Comparison of ENCODE assay signal across 22 mouse cellular contexts in genomic region chr11:120969742-120970141, GRCm38 (mm10). TPM values are rescaled to one million over a fixed set of nuclear protein-coding genes. Genes with fewer than 3 reads are reported as not detected.
A peak's percentile ranks its signal among the peaks of the same experiment; 100 is the strongest.
DNase-seq lines count a peak whose midpoint lies in the region; ATAC-seq and TF ChIP-seq lines count a peak whose summit lies in the region.
"Had no signal": no experiment of that assay in that cellular context is flagged by ENCODE, and none has a peak within 500 bp of the region (broad histone marks: within the 10 kb centered on the region; RNA-seq: fewer than 3 reads in every experiment).

No protein-coding gene starts in this region.

- no peaks in the 10 kb centered on the region for H3K9me3 ChIP-seq in kidney, embryonic 14.5 days (ENCODE audit: control insufficient read depth, low read length)
- no peaks in the 10 kb centered on the region for H3K9me3 ChIP-seq in kidney, postnatal 0 days (replicated peaks; ENCODE audit: low read length)
- H3K9me3 ChIP-seq: G1E had no signal

- 56% methylated on average over 5 of the region's 5 CpGs for WGBS in kidney, adult 2 months
- 93% methylated on average over 5 of the region's 5 CpGs for WGBS in kidney, embryonic 14.5 days
- 78% methylated on average over 5 of the region's 5 CpGs for WGBS in kidney, postnatal 0 days

- DNase-seq in kidney, adult 2 months = peak; percentile 44
- no peak for DNase-seq in kidney, adult 11 months
- peak; percentile 39 for DNase-seq in kidney, adult 9 months
- DNase-seq in kidney, postnatal 0 days (ENCODE audit: low spot score) = no peak
- DNase-seq in kidney, postnatal 14 days = no peak
- DNase-seq in yolk sac, embryonic 10.5 days (ENCODE audit: low spot score) = peak; percentile 68
- DNase-seq in heart, postnatal 25 days (ENCODE audit: low spot score) = no peak
- DNase-seq: adrenal gland, adult 2 months; adrenal gland, adult 8-10 months; adrenal gland, postnatal 10 days; adrenal gland, postnatal 14 days; adrenal gland, postnatal 25 days; adrenal gland, postnatal 36 days; B cell, adult 2 months; cerebellum, adult 11 months; cerebellum, adult 11-12 months had no signal

- no peak overlapping the region for H3K4me3 ChIP-seq in kidney, adult 2 months (ENCODE audit: insufficient read depth, low read depth, low read length)
- H3K4me3 ChIP-seq in kidney, embryonic 14.5 days (ENCODE audit: low read length) = no peak overlapping the region
- H3K4me3 ChIP-seq in kidney, postnatal 0 days (replicated peaks; ENCODE audit: low read depth, low read length) = no peak overlapping the region

- H3K27me3 ChIP-seq in kidney, adult 2 months (replicated peaks; ENCODE audit: control insufficient read depth, insufficient read depth, low read length) = no peaks in the 10 kb centered on the region
- no peaks in the 10 kb centered on the region for H3K27me3 ChIP-seq in kidney, embryonic 14.5 days (ENCODE audit: control insufficient read depth, insufficient read depth, low read length)
- no peaks in the 10 kb centered on the region for H3K27me3 ChIP-seq in kidney, postnatal 0 days (ENCODE audit: insufficient read depth, low read length)
- H3K27me3 ChIP-seq: CH12.LX, Patski had no signal

- H3K27ac ChIP-seq in kidney, adult 2 months (ENCODE audit: insufficient read depth, low read depth, low read length) = no peak overlapping the region
- no peak overlapping the region for H3K27ac ChIP-seq in kidney, embryonic 14.5 days (ENCODE audit: low read depth, low read length)
- H3K27ac ChIP-seq in kidney, postnatal 0 days = no peak overlapping the region

- TF ChIP-seq CTCF in kidney, adult 2 months (conservative IDR thresholded peaks at IDR 0.05; ENCODE audit: insufficient read depth, insufficient read length, low read depth, low read length) = no peak
- TF ChIP-seq CTCF in kidney, postnatal 0 days (IDR thresholded peaks at IDR 0.05; ENCODE audit: low read depth) = no peak

- intact Hi-C loops in heart, postnatal 25 days (cut with DNase I) = no loop called here

- H3K4me2 ChIP-seq in kidney, embryonic 14.5 days (replicated peaks; ENCODE audit: low read depth, low read length) = no peak overlapping the region
- H3K4me2 ChIP-seq in kidney, postnatal 0 days (ENCODE audit: low read length) = no peak overlapping the region

- H3K4me1 ChIP-seq in kidney, adult 2 months (ENCODE audit: control insufficient read depth, insufficient read depth, low read length) = peaks cover 19% of the 10 kb centered on the region
- no peaks in the 10 kb centered on the region for H3K4me1 ChIP-seq in kidney, embryonic 14.5 days (ENCODE audit: control insufficient read depth, insufficient read depth, low read length)
- no peaks in the 10 kb centered on the region for H3K4me1 ChIP-seq in kidney, postnatal 0 days (replicated peaks; ENCODE audit: insufficient read depth, low read length)

- ATAC-seq in kidney, embryonic 14.5 days (ENCODE audit: low FRiP score, low TSS enrichment) = no peak
- ATAC-seq in kidney, postnatal 0 days (replicated peaks; ENCODE audit: low FRiP score, low read depth) = peak; percentile 45; the same call in 1 of the 2 replicates
- ATAC-seq: activated CD4-positive, CD25-positive, alpha-beta regulatory T cell, adult 4 months; CD4-positive, CD25-positive, alpha-beta regulatory T cell, adult 4 months; Patski had no signal

- H3K9ac ChIP-seq in kidney, embryonic 14.5 days (ENCODE audit: low read depth, low read length) = no peak overlapping the region
- no peak overlapping the region for H3K9ac ChIP-seq in kidney, postnatal 0 days (ENCODE audit: low read depth, low read length)

- peaks cover 15% of the 10 kb centered on the region for H3K36me3 ChIP-seq in kidney, adult 2 months (ENCODE audit: control insufficient read depth, insufficient read depth, low read length)
- peaks cover 100% of the 10 kb centered on the region for H3K36me3 ChIP-seq in kidney, embryonic 14.5 days (ENCODE audit: control insufficient read depth, insufficient read depth, low read length)
- peaks cover 96% of the 10 kb centered on the region for H3K36me3 ChIP-seq in kidney, postnatal 0 days (ENCODE audit: insufficient read depth, low read length)

- TF ChIP-seq POLR2A in kidney, adult 2 months (IDR thresholded peaks at IDR 0.05; ENCODE audit: low read depth, low read length) = no peak

RNA-seq across cellular contexts. Expression of gene Csnk1d, which starts 21.4 kb away (rescaled TPM):
- 63.3 and 71.0 TPM in 2 replicates for polyA plus RNA-seq in kidney, adult 2 months (2012; rRNA removed)
- 49.8 and 78.9 TPM in 2 replicates for polyA plus RNA-seq in kidney, embryonic 14.5 days (2014; fragmentation: Nextera tagmentation; extraction: Ambion mirVana)
- 102 and 106 TPM in 2 replicates for polyA plus RNA-seq in kidney, postnatal 0 days (2015; fragmentation: Nextera tagmentation; extraction: Ambion mirVana)
- total RNA-seq in heart, postnatal 25 days (2021) = 10 to 100 TPM; 50.7 to 56.5 TPM

RNA-seq across cellular contexts. Expression of gene Slc16a3, which starts 21.5 kb away (rescaled TPM):
- 2.0 and 2.9 TPM in 2 replicates for polyA plus RNA-seq in kidney, adult 2 months (2012; rRNA removed)
- 21.8 and 21.9 TPM in 2 replicates for polyA plus RNA-seq in kidney, embryonic 14.5 days (2014; fragmentation: Nextera tagmentation; extraction: Ambion mirVana)
- 10.0 and 10.2 TPM in 2 replicates for polyA plus RNA-seq in kidney, postnatal 0 days (2015; fragmentation: Nextera tagmentation; extraction: Ambion mirVana)
- 1 to 10 TPM in 1 of 2 experiments, under 1 TPM in 1; 0.87 to 2.1 TPM for total RNA-seq in heart, postnatal 25 days (2021)

RNA-seq across cellular contexts. Expression of gene Ccdc57, which starts 37.1 kb away (rescaled TPM):
- 2.9 and 3.5 TPM in 2 replicates for polyA plus RNA-seq in kidney, adult 2 months (2012; rRNA removed)
- polyA plus RNA-seq in kidney, embryonic 14.5 days (2014; fragmentation: Nextera tagmentation; extraction: Ambion mirVana) = 5.0 and 9.2 TPM in 2 replicates
- polyA plus RNA-seq in kidney, postnatal 0 days (2015; fragmentation: Nextera tagmentation; extraction: Ambion mirVana) = 5.5 and 5.7 TPM in 2 replicates
- total RNA-seq in heart, postnatal 25 days (2021) = 1 to 10 TPM; 1.2 to 1.3 TPM

Comparison
In these comparisons a context has a peak if more than half of its experiments do, and no peak if none do; other contexts are left out.
1. DNase-seq: peak in kidney, adult 2 months (single experiment), kidney, adult 9 months (single experiment) and yolk sac, embryonic 10.5 days (single experiment); none in kidney, adult 11 months (single experiment), kidney, postnatal 0 days (single experiment), kidney, postnatal 14 days (single experiment) and heart, postnatal 25 days (single experiment).